Mouse (Mus musculus) heart, postnatal 10 days (tissue): ENCODE data around the gene Pitpna. TPM values are rescaled to one million over a fixed set of nuclear protein-coding genes. Genes with fewer than 3 reads are reported as not detected.

ENCODE experiments used
- DNase-seq, 2 experiments: peaks; one replicate each; pipeline ENCODE4 v3.0.0; 2021
- intact Hi-C: fragments of 180-260 bp; cut with DNase I; formaldehyde crosslinking; loops from one replicate; pipeline ENCODE4 v1.15.1; 2025
- microRNA-seq, 2 experiments: library from miRNA; unstranded; fragments of <30 nt; microRNA quantifications; one replicate each; pipeline ENCODE4 v1.2.0; 2022
- total RNA-seq, 2 experiments: library from RNA; stranded (reverse); gene quantifications; 2 replicates each; pipeline ENCODE4 v1.2.3; 2021

Pitpna gene
- total RNA-seq, 2 experiments from 2014 or later = 146 to 150 TPM

DNA sequence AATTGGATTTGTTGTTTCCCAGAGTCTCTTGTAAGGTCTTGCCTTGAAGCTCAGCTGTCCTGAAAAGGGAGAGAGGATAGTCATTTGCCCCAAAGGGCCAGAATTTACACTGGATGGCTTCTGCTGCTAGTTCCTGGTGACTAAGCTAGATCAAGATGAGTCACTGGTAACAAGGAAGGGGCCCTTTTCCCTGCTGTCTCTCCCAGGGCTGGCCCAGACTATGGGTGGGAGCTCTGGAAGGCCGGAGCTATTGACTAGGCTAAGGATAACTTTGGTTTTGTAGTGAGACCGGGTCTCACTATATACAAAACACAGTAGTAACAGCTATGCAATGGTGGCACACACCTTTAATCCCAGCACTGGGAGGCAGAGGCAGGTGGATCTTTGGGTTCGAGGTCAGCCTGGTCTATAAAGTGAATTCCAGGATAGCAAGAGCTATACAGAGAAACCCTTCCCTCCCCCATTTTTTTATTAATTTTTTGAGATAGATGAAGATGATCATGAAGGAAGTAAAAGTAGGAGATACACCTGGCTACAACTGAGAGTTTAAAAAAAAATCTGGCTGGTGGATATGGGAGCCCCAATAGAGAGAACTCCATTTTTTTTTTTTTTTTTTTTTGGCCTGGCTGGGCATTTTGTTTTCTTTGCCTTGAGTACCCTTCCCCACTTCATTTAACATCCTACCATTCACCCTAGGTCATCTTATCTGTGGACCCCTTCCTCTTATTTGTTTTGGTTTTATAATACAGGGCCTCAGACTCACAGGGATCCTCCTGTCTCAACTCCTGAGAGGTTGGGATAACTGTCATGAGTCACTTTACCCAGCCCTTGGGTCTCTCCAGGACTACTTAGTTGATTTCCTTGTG, 90.2 kb downstream of the Pitpna start:
- intact Hi-C loops = loop anchor here (1.0 kb wide), 1 partner anchor 23 kb away; no protein-coding TSS in a partner anchor
- DNase-seq = no peak

Small RNA genes lying within 50 kb of the gene (microRNA-seq; reads per million reads assigned to microRNA genes)
- 0 reads per million in 2 experiments for gene Mir3971

Other genes with a start within 250 kb of the Pitpna start
- 10 to 100 TPM; 82.4 to 90.0 TPM for gene Rpa1, start 239.8 kb upstream of the Pitpna start, total RNA-seq
- gene Smyd4, start 239.7 kb upstream of the Pitpna start, total RNA-seq = 1 to 10 TPM; 4.9 to 7.4 TPM
- 10 to 100 TPM; 23.6 to 29.0 TPM for gene Serpinf1, start 165.4 kb upstream of the Pitpna start, total RNA-seq
- not detected for gene Serpinf2, start 148.5 kb upstream of the Pitpna start, total RNA-seq
- gene Wdr81, start 133.4 kb upstream of the Pitpna start, total RNA-seq = 1 to 10 TPM; 7.8 to 8.3 TPM
- 1 to 10 TPM; 8.1 to 9.3 TPM for gene Tlcd2, start 126.4 kb upstream of the Pitpna start, total RNA-seq
- gene Prpf8, start 101.3 kb upstream of the Pitpna start, total RNA-seq = 100 to 1,000 TPM; 103 to 109 TPM
- 10 to 100 TPM; 32.2 to 34.5 TPM for gene Rilp, start 78.0 kb upstream of the Pitpna start, total RNA-seq
- gene Scarf1, start 74.6 kb upstream of the Pitpna start, total RNA-seq = 10 to 100 TPM; 15.9 to 17.8 TPM
- gene Slc43a2, start 56.4 kb upstream of the Pitpna start, total RNA-seq = 10 to 100 TPM; 14.2 to 17.3 TPM
- gene Inpp5k, start 42.9 kb downstream of the Pitpna start, total RNA-seq = 10 to 100 TPM; 35.4 to 37.3 TPM
- gene Myo1c, start 62.4 kb downstream of the Pitpna start, total RNA-seq = 100 to 1,000 TPM; 151 to 153 TPM
- 100 to 1,000 TPM; 108 to 112 TPM for gene Crk, start 91.2 kb downstream of the Pitpna start, total RNA-seq
- 100 to 1,000 TPM; 738 to 749 TPM for gene Ywhae, start 144.8 kb downstream of the Pitpna start, total RNA-seq
- under 1 TPM; 0.40 to 0.41 TPM for gene Doc2b, start 208.0 kb downstream of the Pitpna start, total RNA-seq